Mouse (Mus musculus): ENCODE measurements around the gene Gm20388. TPM values are rescaled to one million over a fixed set of nuclear protein-coding genes. Genes with fewer than 3 reads are reported as not detected.

Gm20388 gene
- total RNA-seq, 2 experiments from 2014 or later: 18.5 to 23.8 TPM

GRCm38 (mm10) chr8:122656056-122656999 lies 2745.7 kb downstream of the Gm20388 start:
- no peak for ATAC-seq (replicated peaks; ENCODE audit: poor library complexity, severe bottlenecking)

DNA sequence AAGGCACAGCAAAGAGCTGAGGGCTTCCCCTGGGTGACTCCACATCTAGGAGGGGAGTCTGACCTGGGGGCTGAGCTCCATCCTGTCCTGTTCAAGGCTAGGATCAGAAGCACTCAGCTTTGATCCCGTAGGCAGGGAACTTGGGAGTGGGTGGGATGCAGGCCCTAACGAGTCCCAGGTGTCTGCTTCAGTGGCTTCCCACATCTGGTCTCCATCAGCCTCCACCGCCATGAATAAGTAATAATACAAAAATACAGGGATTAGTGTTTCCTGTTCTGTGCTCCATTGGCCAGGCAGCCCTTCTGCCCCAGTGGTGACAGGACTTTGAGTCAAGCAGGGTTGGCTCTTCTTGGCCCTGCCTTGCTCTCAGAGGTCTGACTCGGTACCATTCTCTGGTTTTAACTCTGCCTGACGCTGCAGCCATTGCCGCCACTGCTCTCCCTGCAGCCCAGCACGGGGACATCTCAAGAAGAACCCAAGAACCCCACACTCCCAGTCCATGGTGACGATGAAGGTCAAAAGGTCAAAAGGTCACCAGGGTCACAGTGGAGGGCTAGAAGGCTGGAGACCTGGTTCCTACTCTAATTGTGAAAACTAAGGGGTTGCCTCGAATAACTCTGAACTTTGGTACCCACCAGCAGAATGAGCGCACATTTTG lies 2747.6 kb downstream of the Gm20388 start:
- ATAC-seq (replicated peaks; ENCODE audit: poor library complexity, severe bottlenecking): no peak

DNA sequence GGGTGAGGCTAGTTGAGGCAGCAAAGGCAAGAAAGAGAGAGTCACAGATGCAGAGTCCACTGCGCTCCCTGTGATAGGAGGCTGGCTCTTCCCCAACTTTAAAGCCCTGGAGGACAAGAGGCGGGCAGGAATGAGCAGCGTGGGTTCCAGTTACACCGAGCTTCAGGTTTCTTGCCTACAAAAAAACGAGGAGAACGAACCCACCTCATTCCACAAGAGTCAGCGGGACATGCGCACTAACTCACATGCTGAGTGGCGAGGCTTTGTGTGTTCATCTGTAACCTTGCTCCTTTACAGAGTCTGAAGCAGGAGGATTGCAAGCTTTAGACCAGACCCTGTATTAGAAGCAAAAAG lies 2748.1 kb downstream of the Gm20388 start:
- no peak for ATAC-seq (replicated peaks; ENCODE audit: poor library complexity, severe bottlenecking)

- ATAC-seq (replicated peaks; ENCODE audit: poor library complexity, severe bottlenecking): 0 out of 2 replicates have a peak, but pooled peaks have one; percentile 9
These were observed 2749.4 kb downstream of the Gm20388 start for GRCm38 (mm10) chr8:122660022-122660421.

- ATAC-seq (replicated peaks; ENCODE audit: poor library complexity, severe bottlenecking): no peak
These were observed 2750.5 kb downstream of the Gm20388 start for GRCm38 (mm10) chr8:122661138-122661537.

DNA sequence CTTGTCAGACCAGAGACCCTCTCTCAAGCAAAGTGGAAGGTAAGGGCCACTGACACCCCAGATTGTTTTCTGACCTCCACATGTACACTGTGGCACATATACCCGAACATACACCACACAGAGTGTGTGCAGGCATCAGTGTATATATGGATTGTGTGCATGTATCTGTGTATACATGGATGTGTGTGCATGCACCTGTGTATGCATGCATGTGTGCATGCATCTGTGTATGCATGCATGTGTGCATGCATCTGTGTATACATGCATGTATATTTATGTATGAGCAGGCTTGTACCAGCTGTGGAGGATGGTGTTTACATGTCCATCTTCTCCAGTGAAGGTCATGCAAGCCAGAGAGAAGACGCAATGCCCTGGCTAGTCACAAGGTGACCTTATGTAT lies 2751.3 kb downstream of the Gm20388 start:
- ATAC-seq (replicated peaks; ENCODE audit: poor library complexity, severe bottlenecking): no peak

DNA sequence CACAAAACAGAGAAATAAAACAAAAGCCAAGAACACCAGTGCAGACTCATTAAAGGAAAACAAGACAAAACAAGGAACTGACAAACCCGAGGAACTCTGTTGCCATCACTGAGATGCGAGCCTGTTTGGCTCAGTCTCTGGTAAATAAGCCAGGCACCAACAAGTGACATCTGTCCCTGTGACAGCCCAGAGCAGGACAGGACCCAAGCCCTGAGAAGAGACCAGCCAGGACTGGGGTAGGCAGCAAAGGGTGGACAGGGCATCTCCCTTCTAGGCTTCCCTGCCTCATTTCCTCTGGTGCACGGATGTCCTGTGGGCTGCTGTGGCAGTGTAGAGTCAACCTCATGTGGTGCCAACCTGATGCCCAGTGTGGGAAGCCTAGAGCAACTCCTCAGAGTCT lies 2752.5 kb downstream of the Gm20388 start:
- no peak for ATAC-seq (replicated peaks; ENCODE audit: poor library complexity, severe bottlenecking)

DNA sequence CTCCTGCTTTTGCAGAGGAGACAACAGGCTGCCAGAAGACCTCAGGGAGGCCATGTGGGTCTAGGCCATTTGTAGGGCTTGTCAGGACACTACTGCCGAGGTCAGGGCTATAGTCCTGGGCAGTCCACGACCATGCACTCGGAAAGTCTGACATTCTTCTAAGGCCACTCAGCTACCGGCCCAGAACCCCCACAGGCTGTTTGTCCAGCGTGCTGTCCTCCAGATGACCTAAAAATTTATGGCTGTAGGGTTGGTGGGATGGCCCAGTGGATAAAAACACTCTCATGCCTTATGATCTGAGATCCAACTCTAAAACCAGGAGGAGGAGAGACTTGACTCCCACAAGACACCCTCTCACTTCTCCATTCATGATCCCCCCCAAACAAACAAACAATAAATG lies 2753.0 kb downstream of the Gm20388 start:
- ATAC-seq (replicated peaks; ENCODE audit: poor library complexity, severe bottlenecking): no peak

- ATAC-seq (replicated peaks; ENCODE audit: poor library complexity, severe bottlenecking): peak; percentile 76
These were observed 2754.6 kb downstream of the Gm20388 start for GRCm38 (mm10) chr8:122665221-122665620.

GRCm38 (mm10) chr8:122665667-122666316 lies 2755.2 kb downstream of the Gm20388 start:
- peak; percentile 15; the same call in 1 of the 2 replicates for ATAC-seq (replicated peaks; ENCODE audit: poor library complexity, severe bottlenecking)

DNA sequence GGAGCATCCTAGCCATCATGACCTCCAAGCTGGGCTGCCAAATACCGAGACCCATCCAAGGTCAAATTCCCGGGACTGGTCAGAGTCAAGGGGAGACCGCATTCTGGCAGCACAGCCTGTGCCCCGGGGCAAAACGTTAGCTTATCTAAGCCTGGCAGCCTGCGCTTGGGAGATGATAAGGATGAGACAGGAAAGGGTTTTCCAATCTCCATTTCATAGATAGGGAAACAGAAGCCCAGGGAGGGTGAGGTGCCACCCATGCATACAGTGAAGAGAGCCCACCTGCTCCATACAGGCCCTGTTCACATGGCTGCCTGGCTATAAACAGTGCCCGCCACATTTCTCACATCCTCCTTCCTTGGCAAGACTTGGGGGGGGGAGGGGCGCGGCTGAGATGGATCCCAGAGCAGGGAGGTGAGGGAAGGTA lies 2755.7 kb downstream of the Gm20388 start:
- ATAC-seq (replicated peaks; ENCODE audit: poor library complexity, severe bottlenecking): peak; percentile 9

DNA sequence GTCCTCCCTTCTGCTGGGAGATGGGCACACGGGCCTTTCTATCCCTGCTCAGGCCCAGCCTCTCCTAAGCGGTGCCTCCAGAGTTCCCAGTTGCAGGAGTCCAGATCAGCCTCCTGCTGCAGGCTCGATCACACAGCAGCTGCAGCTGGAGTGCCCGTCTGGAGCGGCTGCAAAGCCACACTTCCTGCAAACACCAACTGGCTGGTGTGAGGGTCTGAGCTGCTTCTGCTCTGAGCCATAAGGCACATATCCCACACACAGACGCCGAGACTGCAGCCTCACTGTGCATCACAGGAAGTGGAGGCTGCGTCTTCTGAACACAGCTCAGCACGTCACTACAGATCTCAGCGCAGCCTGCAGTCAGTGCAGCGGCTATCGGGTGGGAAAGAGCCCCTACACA lies 2756.2 kb downstream of the Gm20388 start:
- peak; percentile 72 for ATAC-seq (replicated peaks; ENCODE audit: poor library complexity, severe bottlenecking)

- ATAC-seq (replicated peaks; ENCODE audit: poor library complexity, severe bottlenecking): no peak
These were observed 2757.2 kb downstream of the Gm20388 start for GRCm38 (mm10) chr8:122667854-122668253.

GRCm38 (mm10) chr8:122669370-122669769 lies 2758.7 kb downstream of the Gm20388 start:
- ATAC-seq (replicated peaks; ENCODE audit: poor library complexity, severe bottlenecking): no peak

GRCm38 (mm10) chr8:122670001-122670400 lies 2759.4 kb downstream of the Gm20388 start:
- ATAC-seq (replicated peaks; ENCODE audit: poor library complexity, severe bottlenecking): no peak

- no peak for ATAC-seq (replicated peaks; ENCODE audit: poor library complexity, severe bottlenecking)
These were observed 2760.1 kb downstream of the Gm20388 start for GRCm38 (mm10) chr8:122670718-122671117.

DNA sequence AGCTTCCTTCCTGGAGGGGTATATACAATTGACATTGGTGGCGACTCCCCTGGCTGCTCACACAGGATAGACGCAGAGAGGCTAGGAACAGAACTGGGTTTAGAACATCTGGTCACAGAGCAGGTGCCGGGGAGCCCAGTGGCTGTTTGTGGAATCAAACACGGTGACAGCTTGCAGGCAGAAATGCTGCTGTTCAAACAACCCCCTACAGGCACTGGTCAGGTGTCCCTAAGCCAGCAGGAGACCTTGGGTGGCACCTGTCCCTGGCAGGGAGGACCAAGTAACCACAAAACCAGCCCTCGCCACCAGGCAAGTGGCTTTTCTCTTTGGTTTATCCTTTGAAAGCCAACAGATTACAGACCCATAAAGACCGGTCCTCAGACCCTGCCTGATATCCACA lies 2761.3 kb downstream of the Gm20388 start:
- no peak for ATAC-seq (replicated peaks; ENCODE audit: poor library complexity, severe bottlenecking)

GRCm38 (mm10) chr8:122673989-122674388 lies 2763.3 kb downstream of the Gm20388 start:
- no peak for ATAC-seq (replicated peaks; ENCODE audit: poor library complexity, severe bottlenecking)

DNA sequence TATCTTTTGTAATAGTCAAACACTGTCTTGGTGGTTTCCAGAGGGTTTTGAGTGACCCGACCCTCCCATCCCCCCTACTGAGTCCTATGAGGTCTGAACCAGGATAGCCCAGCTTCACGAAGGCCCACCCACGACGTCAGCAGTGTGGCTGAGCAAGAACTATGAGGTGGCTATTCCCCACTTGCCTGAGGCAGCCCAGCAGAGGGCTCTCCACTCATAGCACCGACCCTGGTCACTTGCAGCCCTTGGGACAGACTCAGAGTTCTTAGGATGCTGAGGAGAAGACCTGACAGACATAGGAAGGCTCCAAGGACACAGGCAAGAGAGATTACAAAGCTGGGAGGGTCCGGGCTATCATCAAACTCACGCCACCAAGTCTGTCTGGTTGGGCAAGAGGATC lies 2764.4 kb downstream of the Gm20388 start:
- ATAC-seq (replicated peaks; ENCODE audit: poor library complexity, severe bottlenecking): no peak

- no peak for ATAC-seq (replicated peaks; ENCODE audit: poor library complexity, severe bottlenecking)
These were observed 2765.2 kb downstream of the Gm20388 start for GRCm38 (mm10) chr8:122675596-122676420.
